Mouse (Mus musculus): ENCODE measurements at regions not wholly inside any gene's neighbourhood (a gene's known extent, or its start where the extent isn't known, plus 50 kb on each side); places are given as distances from the start of the nearest gene placed in this dataset.
"Not testable (repeated sequence)": the region's sequence is repeated elsewhere in the genome, so short reads cannot be mapped to it uniquely, and the experiment has no call there.

DNA sequence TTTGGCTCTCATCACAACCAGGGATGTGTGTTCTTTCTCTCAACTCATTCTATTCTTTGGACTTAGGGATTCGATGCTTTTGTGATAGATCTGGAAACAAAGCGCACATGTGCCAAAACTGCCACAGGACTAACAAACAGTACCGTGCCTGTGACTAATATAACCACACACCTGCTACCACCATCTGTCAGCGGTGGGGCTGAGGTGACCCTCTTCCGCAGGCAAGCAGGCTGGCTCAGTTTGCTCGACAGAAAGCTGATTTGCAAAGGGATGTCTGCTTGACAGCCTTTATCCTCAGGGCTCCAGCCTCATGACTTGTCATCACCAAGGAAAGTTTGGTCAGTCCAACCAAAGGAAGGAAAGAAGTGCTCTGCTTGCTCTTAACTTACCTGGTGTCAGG is 146.7 kb upstream of the Fer start:
- 69% methylated on average over 6 of the region's 6 CpGs for WGBS
- H3K36me3 ChIP-seq, result no peaks in the 10 kb centered on the region
- H3K4me2 ChIP-seq (replicated peaks), result no peak overlapping the region
- H3K27me3 ChIP-seq, result no peaks in the 10 kb centered on the region
- no peak overlapping the region for H3K9ac ChIP-seq (replicated peaks)
- H3K9me3 ChIP-seq, result no peaks in the 10 kb centered on the region
- H3K4me1 ChIP-seq (replicated peaks), result peaks cover 14% of the 10 kb centered on the region
- no peak overlapping the region for H3K27ac ChIP-seq
- no peak overlapping the region for H3K4me3 ChIP-seq (replicated peaks)
- no peak for ATAC-seq

DNA sequence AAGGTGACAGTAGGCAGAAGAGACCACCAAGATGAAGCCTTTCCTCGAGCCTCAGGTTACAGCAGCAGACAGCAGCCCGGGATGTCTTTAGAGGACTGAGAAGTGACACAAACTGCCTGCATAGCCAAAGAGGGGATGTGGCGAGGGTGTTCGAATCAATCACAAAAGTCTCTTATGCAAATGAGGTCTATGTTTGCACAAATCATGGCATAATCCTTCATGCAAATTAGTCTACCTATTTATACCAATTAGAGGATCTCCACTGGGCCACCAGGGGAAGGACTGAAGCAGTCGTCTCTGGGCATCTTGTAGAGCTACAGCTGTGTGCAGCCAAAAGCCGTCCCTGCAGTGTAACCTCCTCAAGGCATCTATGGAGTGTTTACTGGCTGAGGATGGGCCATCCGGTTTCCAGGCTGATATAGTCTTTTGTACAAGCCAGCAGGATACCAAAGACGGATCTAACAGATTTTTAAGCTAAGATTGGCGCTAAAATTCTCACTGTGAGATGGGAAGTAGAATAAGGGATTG is 145.7 kb upstream of the Fer start:
- no peaks in the 10 kb centered on the region for H3K36me3 ChIP-seq
- H3K9me3 ChIP-seq, result no peaks in the 10 kb centered on the region
- no peak overlapping the region for H3K4me2 ChIP-seq (replicated peaks)
- WGBS, result 51% methylated on average over 9 of the region's 9 CpGs
- H3K4me3 ChIP-seq (replicated peaks), result no peak overlapping the region
- H3K4me1 ChIP-seq (replicated peaks), result peaks cover 14% of the 10 kb centered on the region
- no peaks in the 10 kb centered on the region for H3K27me3 ChIP-seq
- no peak overlapping the region for H3K9ac ChIP-seq (replicated peaks)
- H3K27ac ChIP-seq, result no peak overlapping the region
- peak; percentile 79 for ATAC-seq

DNA sequence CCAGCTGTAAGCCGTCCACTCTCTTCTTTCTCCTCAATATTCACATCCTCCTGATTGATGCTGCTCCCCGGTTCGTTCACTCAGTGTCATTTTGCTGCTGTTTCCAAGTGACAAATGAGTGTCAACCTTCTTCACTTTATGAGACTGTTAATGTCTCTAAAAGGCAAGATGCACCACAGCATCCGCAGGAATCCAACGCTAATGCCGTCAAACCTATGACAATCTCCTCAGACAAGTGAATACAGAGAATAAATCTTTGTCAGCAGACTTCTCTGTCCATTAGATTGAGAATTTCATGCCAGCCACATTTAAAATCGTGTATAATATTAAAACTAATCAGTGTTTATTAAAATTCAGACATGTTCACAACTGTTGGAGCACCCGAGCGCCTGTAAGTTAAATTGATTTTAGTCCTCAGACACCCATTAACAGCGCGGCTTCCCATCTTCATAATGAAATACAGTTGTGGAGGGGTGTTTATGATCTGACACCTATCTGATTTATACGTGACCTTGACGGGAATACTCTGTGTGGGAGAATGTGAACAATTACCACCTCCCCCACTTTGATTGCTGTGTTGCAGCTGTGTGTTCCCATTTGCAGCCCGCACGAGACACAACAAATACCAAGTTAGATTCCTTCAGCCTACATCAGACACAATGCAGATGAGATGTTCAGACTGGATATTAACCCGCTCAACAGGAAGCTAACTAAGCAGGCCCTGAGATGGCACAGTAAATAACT is 143.7 kb upstream of the Fer start:
- Histone ChIP-seq H3K4me1 (replicated peaks) (peaks cover 14% of the 10 kb centered on the region), H3K27me3 (no peaks in the 10 kb centered on the region), H3K36me3 (no peaks in the 10 kb centered on the region), H3K9me3 (no peaks in the 10 kb centered on the region), H3K9ac (replicated peaks) (no peak overlapping the region), H3K27ac (no peak overlapping the region), H3K4me3 (replicated peaks) (no peak overlapping the region), H3K4me2 (replicated peaks) (no peak overlapping the region)
- 77% methylated on average over 16 of the region's 16 CpGs for WGBS
- no peak; the same call in 1 of the 2 replicates for ATAC-seq

DNA sequence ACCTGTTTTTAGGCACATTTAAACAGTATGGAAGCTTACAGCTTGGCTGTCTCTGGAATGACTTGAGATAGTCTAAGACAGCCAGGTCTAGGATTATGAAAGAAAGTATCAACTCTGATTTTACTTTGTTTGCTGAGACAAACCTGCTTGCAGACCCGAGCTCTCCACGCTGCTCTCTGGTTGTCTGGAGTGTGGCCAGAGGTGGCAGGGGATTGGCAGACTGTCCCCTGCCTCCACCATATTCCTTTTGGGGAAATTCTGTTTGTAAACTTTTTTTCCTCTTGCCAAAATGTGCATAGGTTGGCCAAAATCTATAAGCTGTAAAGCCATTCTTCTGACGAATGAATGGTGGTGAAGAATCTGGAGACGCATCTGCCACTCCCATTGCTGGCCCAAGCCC is 143.1 kb upstream of the Fer start:
- Histone ChIP-seq H3K4me2 (replicated peaks) (no peak overlapping the region), H3K9me3 (no peaks in the 10 kb centered on the region), H3K4me3 (replicated peaks) (no peak overlapping the region), H3K36me3 (no peaks in the 10 kb centered on the region), H3K27me3 (no peaks in the 10 kb centered on the region), H3K4me1 (replicated peaks) (peaks cover 14% of the 10 kb centered on the region), H3K9ac (replicated peaks) (no peak overlapping the region), H3K27ac (no peak overlapping the region)
- ATAC-seq, result no peak
- WGBS, result 92% methylated on average over 4 of the region's 4 CpGs

DNA sequence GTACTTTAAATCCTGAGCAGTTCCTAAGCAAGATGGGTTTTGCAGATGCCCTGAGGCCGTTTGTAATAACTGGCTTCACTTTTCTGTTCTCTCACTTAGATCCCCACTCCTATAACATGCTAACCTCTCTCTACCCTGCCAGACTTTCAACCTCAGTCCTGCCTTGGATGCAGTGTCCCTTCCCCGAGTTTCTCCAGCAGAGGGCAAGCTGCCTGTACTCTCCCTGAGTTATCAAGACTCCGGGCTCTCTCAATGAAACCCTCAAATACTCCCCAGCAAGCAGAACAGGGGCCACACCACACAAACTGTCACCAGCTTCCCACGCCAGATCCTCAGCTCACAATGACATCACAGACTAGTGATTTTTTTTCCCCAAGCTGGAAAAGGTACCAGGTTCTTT is 142.0 kb upstream of the Fer start:
- ATAC-seq, result 0 out of 2 replicates have a peak, but pooled peaks have one; percentile 3
- Histone ChIP-seq H3K9me3 (no peaks in the 10 kb centered on the region), H3K27me3 (no peaks in the 10 kb centered on the region), H3K36me3 (no peaks in the 10 kb centered on the region), H3K4me3 (replicated peaks) (no peak overlapping the region), H3K9ac (replicated peaks) (no peak overlapping the region), H3K27ac (no peak overlapping the region), H3K4me2 (replicated peaks) (no peak overlapping the region), H3K4me1 (replicated peaks) (peaks cover 13% of the 10 kb centered on the region)
- WGBS, result 42% methylated on average over 4 of the region's 4 CpGs

DNA sequence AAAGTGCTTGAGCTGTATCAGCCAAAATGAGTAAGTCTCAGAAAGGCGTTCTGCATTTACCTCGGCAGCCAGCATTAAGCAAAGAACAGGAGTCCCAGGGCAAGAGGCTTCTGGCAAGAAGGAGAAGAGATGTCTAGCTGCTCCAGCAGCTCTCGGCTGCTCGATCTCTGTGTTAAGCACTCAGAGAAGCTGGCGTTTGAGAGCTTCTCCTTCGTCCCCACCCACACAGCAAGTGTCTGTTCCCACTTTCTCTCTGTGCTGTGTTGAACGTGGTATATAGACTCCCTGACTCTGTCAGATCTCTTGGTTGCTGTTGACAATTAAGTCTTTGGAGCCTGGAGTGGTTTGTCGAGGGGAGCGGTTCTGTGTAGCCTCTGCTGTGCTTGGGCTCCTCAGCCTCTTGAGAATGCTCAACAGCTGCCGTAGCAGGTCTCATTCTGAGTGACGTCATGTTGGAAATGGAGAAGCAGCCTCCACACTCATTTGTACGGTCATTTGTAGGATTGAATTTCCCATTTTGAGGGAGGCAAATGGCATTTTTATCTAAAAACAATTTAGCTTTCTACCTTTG is 140.3 kb upstream of the Fer start:
- Histone ChIP-seq H3K27me3 (no peaks in the 10 kb centered on the region), H3K4me2 (replicated peaks) (no peak overlapping the region), H3K4me1 (replicated peaks) (no peaks in the 10 kb centered on the region), H3K36me3 (no peaks in the 10 kb centered on the region), H3K9me3 (no peaks in the 10 kb centered on the region), H3K9ac (replicated peaks) (no peak overlapping the region), H3K27ac (no peak overlapping the region), H3K4me3 (replicated peaks) (no peak overlapping the region)
- no peak for ATAC-seq
- 79% methylated on average over 12 of the region's 12 CpGs for WGBS

DNA sequence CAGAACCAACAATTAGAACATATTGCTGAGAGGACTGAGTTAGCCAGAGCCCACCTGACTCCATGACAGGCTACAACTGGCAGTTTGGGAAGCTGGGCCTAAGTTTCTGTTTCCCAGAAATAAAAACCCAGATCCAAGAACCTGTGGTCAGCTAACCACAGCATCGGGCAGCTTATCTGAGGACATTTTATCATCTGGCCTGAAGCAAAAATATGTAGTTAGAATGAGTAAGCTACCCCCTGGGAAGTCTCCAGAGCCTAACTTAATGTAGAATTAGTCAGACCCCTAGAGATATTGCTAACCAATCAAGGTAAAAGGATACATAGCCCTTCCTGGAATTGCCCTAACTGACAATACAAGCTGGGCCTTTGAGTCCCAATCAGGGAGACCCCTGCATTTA is 124.7 kb upstream of the Fer start:
- H3K27me3 ChIP-seq, result no peaks in the 10 kb centered on the region
- no peak overlapping the region for H3K4me2 ChIP-seq (replicated peaks)
- H3K9me3 ChIP-seq, result no peaks in the 10 kb centered on the region
- no peak overlapping the region for H3K4me3 ChIP-seq (replicated peaks)
- H3K4me1 ChIP-seq (replicated peaks), result no peaks in the 10 kb centered on the region
- no peak overlapping the region for H3K9ac ChIP-seq (replicated peaks)
- no peaks in the 10 kb centered on the region for H3K36me3 ChIP-seq
- no peak overlapping the region for H3K27ac ChIP-seq
- 96% methylated on average over 1 of the region's 1 CpGs for WGBS
- ATAC-seq, result no peak

DNA sequence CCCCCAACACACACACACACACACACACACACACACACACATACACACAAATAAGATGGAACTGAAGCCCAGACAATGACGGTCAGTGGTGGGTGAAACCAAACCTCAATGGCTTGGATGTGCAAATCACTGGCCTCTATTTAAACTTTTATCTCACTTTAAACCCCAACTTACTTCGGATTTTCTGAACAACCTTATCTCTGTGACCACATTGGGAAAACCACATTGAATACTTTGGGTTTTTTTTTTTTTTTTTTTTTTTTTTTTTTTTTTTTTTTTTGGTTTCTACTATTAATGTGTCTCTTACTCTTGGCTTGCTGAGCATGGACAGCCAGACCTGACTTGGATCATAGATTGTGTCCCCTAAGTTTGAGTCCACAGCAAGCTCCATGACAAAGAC is 123.2 kb upstream of the Fer start:
- ATAC-seq, result no peak
- no peaks in the 10 kb centered on the region for H3K9me3 ChIP-seq
- no peaks in the 10 kb centered on the region for H3K27me3 ChIP-seq
- no peak overlapping the region for H3K4me3 ChIP-seq (replicated peaks)
- H3K4me2 ChIP-seq (replicated peaks), result no peak overlapping the region
- 89% methylated on average over 2 of the region's 2 CpGs for WGBS
- no peak overlapping the region for H3K27ac ChIP-seq
- no peaks in the 10 kb centered on the region for H3K36me3 ChIP-seq
- no peak overlapping the region for H3K9ac ChIP-seq (replicated peaks)
- H3K4me1 ChIP-seq (replicated peaks), result no peaks in the 10 kb centered on the region

DNA sequence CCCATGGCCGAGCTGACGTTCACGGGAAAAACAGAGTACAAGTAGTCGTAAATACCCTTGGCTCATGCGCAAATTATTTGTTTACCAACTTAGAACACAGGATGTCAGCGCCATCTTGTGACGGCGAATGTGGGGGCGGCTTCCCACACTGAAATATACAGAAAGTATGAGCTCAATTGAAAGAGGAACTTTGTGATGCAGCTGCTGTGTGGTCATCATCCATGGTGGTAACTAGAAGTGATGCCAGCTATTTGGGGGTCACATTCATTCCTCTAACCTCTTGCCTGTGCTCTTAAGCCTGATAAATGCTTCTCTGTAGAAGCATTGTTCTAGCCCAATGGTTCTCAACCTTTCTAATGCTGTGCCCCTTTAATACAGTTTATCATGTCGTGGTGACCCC is 113.6 kb upstream of the Fer start:
- WGBS, result 95% methylated on average over 6 of the region's 10 CpGs
- H3K9ac ChIP-seq (replicated peaks); H3K36me3 ChIP-seq; H3K27ac ChIP-seq; H3K4me1 ChIP-seq (replicated peaks); H3K9me3 ChIP-seq; ATAC-seq; H3K4me3 ChIP-seq (replicated peaks); H3K4me2 ChIP-seq (replicated peaks); H3K27me3 ChIP-seq: not testable (repeated sequence)

DNA sequence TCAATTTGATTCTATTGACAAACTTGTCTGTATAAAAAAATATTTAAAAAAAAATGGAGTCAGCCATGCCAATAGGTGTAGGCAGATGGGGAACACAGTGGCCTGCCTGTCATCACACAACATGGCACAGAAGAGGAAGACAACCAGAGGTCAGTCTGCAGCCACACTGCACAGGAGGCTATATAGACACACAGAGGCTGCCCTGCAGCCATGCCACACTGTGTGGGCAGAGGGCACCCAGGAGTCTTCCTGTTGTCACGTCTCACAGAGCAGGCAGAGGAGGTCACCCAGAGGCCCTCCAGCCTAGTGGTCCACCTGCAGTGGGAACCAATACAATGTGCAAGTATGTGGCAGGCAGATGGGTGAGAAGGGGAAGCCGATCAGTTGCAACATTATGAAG is 108.5 kb upstream of the Fer start:
- 86% methylated on average over 2 of the region's 2 CpGs for WGBS
- no peak for ATAC-seq

DNA sequence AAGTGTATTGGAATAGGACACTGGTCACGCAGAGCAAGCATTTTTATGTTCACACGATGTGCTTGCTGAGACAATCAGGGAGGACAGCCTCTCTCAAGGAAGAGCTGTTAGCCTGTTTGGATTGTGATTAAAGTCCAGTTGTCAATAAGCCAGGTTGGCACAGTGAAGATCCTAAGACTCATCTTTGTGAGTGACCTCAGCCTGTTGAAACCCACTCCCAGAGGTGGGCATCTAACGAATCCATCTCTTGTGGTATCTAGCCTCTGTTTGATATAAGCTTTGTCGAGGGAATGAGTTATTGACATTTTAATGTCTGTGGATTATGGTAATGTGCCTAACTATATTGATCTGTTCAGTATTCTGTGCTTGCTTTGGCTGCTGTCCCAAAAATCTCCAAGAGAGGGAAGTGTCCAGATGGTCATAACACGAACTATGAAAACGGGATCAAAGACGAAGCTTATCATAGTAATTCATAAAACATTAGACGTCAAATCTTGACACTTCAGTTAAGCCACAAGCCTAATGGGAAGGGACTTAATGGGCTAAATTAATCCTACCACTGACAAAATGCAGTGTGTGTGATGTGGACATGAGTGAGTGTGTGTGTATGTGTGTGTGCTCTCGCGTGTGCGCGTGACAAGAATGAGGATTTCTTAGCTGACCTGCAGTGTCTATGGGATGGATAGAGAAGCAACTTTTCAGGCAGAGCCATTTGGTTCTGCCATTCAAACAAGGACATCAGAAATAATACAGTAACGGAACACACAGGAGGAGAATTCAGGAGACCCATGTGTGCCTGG is 104.8 kb upstream of the Fer start:
- peak; percentile 70 for ATAC-seq
- H3K4me3 ChIP-seq (replicated peaks), result no peak overlapping the region
- WGBS, result 78% methylated on average over 13 of the region's 13 CpGs
- H3K27ac ChIP-seq, result peak overlapping the region; percentile 60; the same call in 1 of the 2 replicates
- H3K36me3 ChIP-seq, result no peaks in the 10 kb centered on the region
- peaks cover 9% of the 10 kb centered on the region; the same call in 1 of the 2 replicates for H3K4me1 ChIP-seq (replicated peaks)
- no peaks in the 10 kb centered on the region for H3K27me3 ChIP-seq
- H3K9ac ChIP-seq (replicated peaks), result no peak overlapping the region
- H3K9me3 ChIP-seq, result 0 out of 2 replicates have a peak, but pooled peaks cover 2% of the 10 kb centered on the region
- no peak overlapping the region for H3K4me2 ChIP-seq (replicated peaks)

More for the DNA sequence above, 108.5 kb upstream of the Fer start:
- H3K36me3 ChIP-seq, result no peaks in the 10 kb centered on the region
- H3K9me3 ChIP-seq, result no peaks in the 10 kb centered on the region
- no peak overlapping the region for H3K27ac ChIP-seq
- no peaks in the 10 kb centered on the region for H3K27me3 ChIP-seq
- no peak overlapping the region for H3K4me3 ChIP-seq (replicated peaks)
- H3K9ac ChIP-seq (replicated peaks), result no peak overlapping the region
- H3K4me2 ChIP-seq (replicated peaks), result no peak overlapping the region
- peaks cover 9% of the 10 kb centered on the region; the same call in 1 of the 2 replicates for H3K4me1 ChIP-seq (replicated peaks)
